Mouse (Mus musculus) right cerebral cortex, postnatal 4 days (tissue): Measurements from ENCODE around the gene Tex29.
"Not testable (repeated sequence)": the region's sequence is repeated elsewhere in the genome, so short reads cannot be mapped to it uniquely, and the experiment has no call there.

Experiments
- DNase-seq: peaks from one replicate; pipeline ENCODE4 v3.0.0-alpha.2; 2022

Tex29 gene

DNA sequence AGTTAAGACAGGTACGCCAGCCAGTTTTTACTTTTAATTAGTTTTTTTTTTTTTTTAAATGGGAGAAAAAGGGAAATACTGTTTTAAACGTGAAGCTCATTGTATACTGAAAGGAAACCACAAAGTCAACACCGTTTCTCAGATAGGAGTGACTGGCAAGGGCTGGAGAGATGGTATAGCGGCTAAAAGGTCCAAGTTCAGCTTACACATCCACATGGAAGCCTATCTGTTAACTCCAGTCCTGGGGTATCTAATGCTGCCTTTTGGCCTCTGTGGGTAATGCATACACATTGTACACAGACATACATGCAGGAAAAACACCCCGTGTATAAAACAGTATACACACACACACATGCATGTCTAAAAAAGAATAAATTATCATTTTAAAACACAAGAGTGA, 8.3 kb upstream of the Tex29 start:
- DNase-seq: no peak

DNA sequence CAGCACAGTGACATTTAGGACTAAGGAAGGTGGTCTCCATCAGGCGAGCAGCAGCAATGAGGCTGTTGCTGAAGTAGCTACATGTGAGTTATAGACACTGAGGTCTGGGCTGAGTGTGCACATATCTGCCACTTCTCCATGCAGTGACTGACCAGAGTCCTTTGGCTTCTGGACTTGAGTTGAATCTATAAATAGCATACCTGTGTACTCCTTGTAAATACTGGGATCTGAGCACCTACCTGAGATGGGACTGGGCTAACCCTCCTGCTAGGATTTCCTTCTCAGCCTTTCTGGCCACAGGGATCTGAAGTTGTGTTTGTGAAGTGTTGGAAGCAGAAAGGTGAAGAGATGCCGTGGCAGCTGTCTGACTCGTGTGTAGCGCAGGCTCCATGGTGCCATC, 7.1 kb upstream of the Tex29 start:
- no peak for DNase-seq

DNA sequence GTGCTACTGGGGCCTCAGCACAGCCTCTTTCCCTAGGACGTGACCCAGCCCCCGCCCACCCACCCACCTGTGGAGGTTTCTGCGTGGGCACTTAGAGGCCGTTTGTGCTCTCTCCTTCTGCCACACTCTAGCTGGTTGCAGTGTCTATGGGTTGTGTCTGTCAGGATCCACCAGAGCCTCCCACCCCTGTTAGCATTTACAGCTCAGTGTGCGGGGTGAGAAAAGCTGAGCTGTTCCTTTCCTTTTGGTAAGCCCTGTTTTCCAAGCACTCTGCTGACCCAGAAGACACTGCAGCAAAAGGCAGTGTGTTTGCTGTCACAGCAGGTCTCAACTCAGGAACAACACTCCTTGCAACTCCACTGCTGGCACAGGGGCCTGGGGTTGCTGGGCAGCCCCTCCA, 6.1 kb upstream of the Tex29 start:
- DNase-seq: no peak

DNA sequence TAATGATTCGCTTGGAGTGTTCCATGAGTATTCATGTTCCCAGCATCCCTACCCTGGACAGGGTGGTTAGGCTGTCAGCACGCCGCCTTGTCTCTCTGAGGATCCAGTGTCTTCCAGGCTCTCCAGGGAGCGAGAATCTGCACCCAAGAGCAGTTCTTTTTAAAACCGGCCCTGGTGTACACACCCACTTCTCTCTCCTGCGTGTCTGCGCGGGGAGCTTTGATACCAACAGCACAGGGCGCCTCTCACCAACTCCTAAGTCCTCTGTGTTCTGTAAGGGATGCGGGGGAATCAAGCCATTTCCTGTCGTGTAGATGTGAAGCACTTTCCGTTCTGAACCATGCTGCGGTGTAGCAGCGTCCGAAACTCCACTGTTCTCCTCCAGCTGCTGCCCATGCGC, 5.6 kb upstream of the Tex29 start:
- no peak for DNase-seq

DNA sequence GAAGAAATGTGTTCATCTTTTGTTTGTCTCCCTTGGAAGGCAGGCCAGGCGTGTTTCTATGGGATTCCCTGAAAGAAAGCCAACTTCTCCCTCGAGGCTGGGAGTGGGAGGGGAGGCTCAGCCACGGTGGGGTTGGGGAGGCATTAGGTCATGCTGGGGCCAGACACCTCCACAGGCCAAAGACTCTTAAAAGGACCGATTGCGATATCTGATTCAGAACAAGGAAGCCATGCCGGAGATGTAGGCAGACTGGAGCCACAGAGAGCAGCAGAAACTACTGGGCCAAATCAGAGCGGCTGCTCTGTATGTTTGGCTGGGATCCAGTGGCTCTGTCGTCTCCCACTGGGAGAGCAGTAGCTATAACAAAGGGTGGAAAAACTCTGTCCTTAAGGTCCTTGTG, 1.3 kb downstream of the Tex29 start:
- no peak for DNase-seq

DNA sequence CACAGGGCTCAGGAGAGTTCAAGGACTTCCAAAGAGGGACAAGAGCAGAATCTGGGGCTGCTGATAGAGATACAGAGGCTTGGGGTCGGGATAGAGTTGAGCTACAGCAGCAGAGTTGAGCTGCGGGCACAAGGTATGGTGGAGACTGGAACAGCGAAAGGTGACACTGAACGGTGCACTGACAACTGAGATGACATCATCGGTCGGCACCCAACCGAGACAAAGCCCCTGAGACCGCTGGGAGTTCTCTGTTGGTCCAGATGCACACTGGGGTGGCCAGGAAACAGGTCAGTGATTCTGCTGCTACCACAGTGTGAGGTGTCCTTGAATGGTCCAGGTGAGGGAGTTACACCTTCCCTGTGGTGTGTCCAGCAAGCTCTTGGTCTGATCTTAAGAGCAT, 2.5 kb downstream of the Tex29 start:
- no peak for DNase-seq

DNA sequence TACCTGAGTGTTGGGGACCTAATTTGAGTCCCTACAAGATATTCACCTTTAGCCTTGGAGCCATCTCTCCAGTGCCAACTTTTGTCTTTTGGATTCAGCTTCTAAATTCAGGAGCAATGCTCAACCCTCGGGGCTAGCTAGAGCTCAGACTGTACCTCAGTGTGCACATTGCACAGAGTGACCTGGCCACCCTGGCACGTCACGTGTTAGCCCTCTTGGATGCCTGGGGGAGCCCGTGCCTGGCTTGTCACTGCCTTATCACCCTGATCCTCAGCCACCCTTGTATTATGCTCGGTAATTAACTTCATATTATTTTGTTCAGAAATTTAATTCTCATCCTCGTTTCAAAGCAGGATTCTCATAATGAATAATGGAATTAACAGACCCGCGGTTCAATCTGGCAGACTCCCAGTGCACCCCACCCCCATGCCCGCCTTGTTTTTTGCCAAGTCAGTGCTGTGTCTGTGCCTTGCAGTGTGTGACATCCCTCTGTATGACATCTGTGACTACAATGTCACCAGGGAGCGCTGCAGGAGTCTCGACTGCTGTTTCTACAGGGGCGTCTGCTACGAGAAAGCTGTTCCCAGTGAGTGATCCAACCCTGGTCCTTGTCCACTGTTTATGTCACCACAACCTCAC, 3.5 kb downstream of the Tex29 start:
- no peak for DNase-seq

DNA sequence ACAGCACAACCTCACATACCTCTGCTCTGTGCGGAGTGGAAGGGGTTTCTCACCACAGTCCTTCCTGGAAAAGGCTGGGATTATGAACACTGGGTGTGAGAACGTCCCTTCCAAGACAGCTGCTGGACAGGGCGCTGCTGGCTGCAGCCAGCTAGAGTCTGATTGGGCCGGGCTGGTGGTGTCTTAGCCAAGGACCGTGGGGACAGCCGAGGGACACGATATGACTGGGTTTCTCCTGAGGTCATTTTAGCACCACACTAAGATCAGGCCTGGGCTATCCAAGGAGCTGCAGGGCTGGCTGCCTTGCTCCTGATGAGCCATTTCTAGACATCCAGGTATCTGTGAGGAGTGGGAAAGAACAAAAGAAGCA, 4.0 kb downstream of the Tex29 start:
- no peak for DNase-seq

DNA sequence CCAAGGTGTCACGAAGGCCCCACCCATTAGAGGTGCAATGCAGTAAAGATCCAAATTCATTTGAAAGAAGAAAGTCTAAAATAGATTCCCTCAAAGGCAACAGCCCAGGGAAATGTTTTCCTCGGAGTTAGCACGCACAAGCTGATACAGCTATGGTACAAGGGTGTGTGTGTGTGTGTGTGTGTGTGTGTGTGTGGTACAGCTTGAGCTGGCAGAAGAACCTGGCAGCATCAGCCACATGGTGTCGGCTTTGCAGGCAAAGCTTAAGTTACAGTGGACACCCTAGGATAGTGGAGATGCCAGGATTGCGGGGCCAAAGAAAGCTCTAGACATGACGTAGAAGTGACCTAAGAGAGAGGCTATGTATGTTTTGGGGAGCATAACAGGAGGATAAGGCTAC, 6.5 kb downstream of the Tex29 start:
- DNase-seq: no peak

DNA sequence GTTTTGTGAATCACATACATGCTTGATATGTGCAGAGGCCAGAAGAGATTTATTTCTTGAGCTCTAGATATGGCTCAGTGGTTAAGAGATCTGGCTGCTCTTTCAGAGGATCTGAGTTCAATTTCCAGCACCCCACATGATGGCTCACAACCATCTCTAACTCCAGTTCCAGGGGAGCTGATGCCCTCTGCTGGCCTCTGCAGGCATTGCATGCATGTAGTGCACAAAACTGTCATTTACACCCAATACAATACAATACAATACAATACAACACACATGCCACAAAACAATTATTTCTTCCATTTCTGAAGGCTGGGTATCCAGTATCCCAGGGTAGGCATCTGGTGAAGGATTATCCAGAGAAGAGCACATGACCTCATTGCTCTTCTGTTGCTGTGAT, 27.6 kb downstream of the Tex29 start:
- DNase-seq: no peak

DNA sequence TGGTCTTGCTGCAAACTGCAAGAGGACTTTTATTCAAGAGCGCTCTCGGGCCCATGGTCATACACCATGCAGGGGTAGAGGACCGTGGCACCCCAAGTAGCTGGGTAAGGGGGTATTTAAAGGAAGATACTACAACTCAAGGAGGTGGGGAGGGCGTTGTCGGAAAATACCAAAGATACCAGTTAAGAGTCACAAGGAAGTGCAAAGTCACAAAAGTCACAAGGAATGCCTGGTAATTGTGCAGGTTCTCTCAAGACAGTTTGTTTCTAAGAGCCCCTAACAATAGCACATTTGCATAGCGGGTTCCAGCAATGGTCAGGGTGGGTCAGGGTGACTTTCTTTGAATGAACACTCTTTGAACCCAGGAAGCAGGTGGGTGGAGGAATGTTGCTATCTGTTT, 34.0 kb downstream of the Tex29 start:
- DNase-seq: not testable (repeated sequence)

DNA sequence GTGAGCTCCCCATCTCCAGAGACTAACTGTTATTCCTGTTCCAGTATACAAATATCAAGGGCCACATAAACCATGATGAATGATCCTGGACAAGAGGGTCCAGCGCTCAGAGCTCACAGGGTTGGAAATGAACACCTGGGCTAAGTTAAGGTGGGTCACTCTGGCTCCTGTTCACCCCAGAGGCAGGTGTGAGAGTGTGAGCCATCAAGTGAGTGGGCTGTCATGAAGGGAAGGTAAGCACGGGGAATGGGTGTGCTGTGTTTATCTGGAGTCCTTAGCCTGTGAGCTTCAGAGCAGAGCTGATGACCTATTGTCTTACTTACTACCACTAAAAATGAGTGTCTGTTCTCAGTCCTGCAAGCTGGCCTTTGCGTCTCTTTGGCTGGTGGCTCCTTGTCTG, 44.4 kb downstream of the Tex29 start:
- DNase-seq: no peak

DNA sequence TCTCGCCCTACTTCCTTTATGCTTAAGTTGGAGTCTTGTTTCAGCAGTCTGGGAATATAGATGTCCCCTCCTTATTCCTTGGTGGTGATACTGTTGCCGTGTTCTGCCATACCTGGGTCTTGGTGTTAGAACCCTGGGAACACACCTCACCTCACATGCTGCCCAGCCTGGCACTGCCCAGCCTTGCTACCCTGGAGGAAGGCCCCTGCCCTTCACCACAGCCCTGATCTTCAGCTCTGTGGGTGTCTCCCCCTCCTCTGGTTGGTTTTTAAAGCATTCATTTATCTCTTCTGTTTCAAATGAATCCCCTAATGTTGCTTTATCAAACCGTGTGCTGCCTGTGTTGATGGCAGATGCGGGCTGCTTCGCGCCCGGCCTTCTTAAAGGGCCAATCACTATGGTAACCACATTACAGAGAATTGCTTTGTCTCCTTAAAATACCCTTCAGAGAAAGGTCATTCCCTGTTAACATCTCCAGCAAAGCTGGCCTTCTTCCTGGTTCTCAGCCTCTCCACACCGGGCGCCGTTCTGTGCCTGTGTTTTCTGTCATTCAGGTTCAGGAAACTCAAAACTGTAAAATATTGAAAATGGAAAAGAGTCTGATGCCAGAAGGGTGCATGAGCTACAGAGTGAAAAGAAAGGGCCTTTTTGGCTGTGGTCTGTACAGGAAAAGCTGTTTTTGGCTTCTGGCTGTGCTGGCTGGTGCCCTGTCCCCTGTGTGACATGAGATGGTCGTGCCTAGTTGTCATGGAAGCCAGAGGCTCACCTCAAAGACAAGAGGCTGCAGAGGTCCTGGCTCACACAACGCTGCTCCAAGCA, 45.8 kb downstream of the Tex29 start:
- DNase-seq: peak; percentile 20

DNA sequence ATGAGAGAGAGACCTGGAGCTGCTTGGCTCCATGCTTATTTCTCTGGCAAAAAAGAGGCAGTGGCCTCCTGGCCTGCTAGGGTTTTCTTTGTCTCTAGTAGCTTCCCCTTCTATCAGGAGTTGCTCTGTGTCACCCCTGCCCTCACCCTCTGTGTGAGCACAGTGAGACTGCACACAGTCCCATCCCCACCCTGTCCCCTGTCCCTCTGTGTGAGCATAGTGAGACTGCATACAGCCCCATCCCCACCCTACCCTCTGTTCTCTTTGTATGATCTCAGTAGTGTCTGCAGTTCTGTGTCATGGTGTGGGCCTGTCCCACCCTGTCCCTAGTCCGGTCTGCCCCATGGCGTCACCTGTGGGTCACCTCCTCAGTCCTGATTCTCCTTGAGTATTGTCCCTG, 46.5 kb downstream of the Tex29 start:
- DNase-seq: no peak

DNA sequence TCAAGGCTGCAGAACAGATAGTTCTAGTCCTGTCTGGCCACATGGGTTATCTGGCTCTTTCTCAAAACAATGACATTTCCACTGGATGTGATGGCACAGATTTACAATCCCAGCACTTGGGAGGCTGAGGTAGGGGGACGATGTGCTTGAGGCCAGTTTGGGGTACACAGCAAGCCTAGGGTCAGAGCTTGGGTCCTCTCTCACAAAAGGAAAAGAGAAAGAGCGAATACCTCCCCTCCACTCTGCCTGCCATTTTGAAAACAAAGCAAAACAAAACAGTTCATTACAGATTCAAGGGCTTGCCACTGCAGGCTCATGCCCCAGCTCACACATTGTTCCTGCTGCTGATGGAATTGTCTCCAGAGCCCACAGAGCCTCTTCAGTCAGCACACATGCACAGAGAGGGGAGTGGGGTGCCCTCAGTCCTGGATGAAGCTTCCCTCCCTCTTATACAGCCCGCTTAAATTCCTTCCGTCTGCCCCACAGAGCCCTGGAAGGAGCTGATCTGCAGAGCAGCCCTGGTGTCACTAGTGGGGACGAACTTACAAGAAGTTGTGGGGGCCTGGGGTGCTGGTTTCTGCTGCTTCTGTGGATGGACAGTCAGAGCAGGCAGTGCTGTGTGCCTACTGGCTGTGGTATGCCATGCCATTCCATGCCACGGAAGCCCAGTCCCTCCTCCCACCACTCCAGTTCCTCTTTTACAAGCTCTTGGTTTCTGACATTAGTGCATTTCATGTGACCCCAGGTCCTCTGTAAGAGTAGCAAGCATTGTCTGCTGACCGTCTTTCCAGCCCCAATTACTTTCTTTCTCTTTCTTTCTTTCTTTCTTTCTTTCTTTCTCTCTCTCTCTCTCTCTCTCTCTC, 49.1 kb downstream of the Tex29 start:
- no peak for DNase-seq

DNA sequence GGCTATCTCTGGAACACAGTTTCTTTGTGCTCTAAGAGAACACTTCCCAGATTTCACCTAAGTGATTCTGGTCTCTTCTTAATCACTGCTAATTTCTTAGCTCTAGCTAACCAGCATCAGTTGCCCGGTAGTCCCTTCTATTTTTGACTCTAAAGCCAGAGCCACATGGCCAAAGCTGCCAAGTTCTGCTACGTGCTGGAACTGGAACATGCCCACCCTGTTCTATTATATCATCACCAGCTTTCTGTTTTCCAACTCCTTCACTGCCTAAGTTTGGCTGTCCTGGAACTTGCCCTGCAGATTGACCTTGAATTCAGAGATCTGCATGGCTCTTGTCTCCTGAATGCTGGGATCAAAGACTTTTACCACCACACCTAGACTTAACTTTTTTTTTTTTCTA, 52.5 kb downstream of the Tex29 start:
- no peak for DNase-seq

DNA sequence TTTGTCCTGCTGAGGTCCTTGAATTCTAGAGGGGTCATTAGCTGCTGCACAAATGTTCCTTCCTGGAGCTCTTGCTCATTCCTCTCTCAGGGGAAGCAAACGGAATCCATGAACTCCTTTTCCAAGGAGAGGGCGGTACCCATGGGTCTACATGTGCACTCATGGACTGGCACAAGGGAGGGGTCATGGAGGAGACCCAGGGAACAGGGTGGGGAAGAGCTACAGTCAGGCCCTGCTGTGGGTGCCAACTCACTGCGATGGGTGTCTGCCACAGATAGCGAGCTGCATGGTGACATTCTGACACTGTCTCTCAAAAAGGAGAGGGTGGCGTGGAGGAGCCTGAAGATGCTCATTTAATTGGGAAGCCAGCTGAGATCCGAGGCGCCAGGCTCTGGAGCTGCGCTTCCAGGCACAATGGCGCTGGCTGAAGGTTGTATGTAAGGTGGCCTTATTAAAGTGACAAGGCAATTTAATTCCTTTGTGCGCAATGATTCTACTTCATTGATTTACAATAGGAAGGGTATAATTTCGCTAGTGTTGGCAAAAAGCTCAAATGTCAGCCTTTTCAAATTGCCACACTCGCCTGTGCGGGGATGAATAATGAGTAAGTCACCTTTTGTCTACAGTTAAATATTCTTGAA, 55.9 kb downstream of the Tex29 start:
- DNase-seq: no peak

DNA sequence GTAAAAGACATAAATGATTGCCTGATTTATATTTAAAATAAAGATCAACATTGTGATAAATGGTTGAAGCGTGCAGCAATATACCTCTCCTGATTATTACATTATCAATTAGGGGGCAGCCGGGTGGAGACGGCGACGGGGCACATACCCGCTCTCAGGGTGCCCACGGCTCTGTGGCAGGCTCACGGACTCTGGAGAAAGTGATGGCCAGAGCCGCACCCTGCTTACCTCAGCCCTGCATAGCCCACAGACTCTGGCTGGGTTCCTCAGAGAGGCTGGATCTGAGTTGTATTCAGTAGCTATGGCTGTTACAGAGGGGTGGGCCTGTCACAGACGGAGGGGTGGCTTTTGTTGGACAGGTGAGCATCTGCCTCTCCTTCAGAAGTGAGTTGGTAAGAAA, 56.4 kb downstream of the Tex29 start:
- no peak for DNase-seq

DNA sequence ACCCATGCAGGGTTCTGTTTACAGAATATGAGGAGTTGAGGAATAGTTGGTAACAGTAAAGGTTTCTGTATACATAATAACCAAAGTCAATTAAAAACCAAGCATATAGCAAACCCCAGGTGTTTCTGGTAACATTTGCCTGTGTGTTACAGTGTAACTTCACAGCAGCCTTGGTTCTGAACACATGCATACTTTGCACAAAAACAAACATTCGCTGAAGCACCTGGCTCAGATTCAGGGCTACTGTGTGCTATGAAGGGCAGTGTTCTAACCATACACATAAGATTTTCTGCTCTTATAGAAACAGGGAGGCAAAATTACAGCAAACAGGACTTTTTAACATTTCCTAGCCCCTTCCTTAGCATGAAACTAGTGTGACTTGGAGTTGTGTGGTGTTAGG, 58.5 kb downstream of the Tex29 start:
- DNase-seq: no peak
